In the genomic region with DNA sequence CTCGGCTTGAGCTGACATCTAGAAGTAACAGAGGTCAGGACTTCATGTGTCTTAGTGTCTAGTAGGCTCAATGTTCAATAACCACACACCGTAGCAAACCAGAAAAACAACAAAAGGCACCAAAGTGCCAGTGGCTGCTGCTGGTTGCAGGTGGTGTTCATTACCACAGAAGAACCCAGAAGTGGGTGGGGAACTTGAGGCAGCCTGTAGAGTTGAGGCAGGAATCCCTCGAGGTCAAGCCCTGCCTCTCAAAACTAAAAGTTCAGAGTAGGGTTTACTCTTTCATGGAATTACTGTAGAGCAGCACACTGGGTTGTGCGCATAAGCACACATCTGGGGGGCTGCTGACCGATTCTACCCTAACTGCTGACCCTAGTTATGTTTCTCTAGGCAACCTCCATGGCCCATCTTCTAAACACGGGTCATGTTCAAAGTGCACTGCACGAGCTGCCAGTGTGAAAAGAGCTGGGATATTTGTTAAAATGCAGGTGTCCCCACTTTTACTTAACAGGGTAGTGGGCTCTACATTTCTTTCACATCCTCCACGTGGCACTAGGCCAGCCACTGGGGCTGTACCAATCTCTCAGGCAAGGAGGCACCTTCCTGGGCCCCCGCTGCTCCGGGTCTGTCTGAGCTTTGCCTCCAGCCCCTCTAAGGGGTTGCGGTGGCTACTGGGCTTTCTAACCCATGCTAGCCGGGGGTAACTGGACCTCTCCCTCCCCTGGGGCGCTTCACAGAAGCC, we compare ENCODE assay signal across 8 mouse cellular contexts.
DNase-seq lines count a peak whose midpoint lies in the region; ATAC-seq lines count a peak whose summit lies in the region.

No protein-coding gene starts in this region.

- no peak for DNase-seq in heart, postnatal 25 days (ENCODE audit: low spot score)
- peak; percentile 34 for DNase-seq in ES-CJ7 (ENCODE audit: low read depth, low spot score)
- DNase-seq in limb, embryonic 10.5 days (ENCODE audit: low spot score), result peak; percentile 46
- peak; percentile 68 for DNase-seq in midbrain, embryonic 14.5 days
- DNase-seq in thymus, postnatal 14 days, result peak; percentile 65
- DNase-seq in urinary bladder, postnatal 4 days (ENCODE audit: low spot score in 2 of 2), result no peak

- no peaks in the 10 kb centered on the region for H3K27me3 ChIP-seq in heart, embryonic 13.5 days (replicated peaks)
- H3K27me3 ChIP-seq in embryonic facial prominence, embryonic 15.5 days, result no peaks in the 10 kb centered on the region
- no peaks in the 10 kb centered on the region for H3K27me3 ChIP-seq in limb, embryonic 10.5 days (ENCODE audit: low read depth, poor library complexity, severe bottlenecking)
- no peaks in the 10 kb centered on the region for H3K27me3 ChIP-seq in midbrain, embryonic 14.5 days (ENCODE audit: control insufficient read depth, insufficient read depth, low read length)

- H3K4me1 ChIP-seq in heart, embryonic 13.5 days, result peaks cover 19% of the 10 kb centered on the region
- H3K4me1 ChIP-seq in embryonic facial prominence, embryonic 15.5 days, result peaks cover 20% of the 10 kb centered on the region
- H3K4me1 ChIP-seq in limb, embryonic 10.5 days, result peaks cover 30% of the 10 kb centered on the region
- peaks cover 18% of the 10 kb centered on the region for H3K4me1 ChIP-seq in midbrain, embryonic 14.5 days (ENCODE audit: control insufficient read depth, insufficient read depth, low read length)

- peak overlapping the region; percentile 92 for H3K9ac ChIP-seq in heart, embryonic 13.5 days
- H3K9ac ChIP-seq in embryonic facial prominence, embryonic 15.5 days, result peak overlapping the region; percentile 68
- H3K9ac ChIP-seq in midbrain, embryonic 14.5 days (replicated peaks; ENCODE audit: low read length), result peak overlapping the region; percentile 84

- 31% methylated on average over 13 of the region's 13 CpGs for WGBS in heart, embryonic 13.5 days
- WGBS in embryonic facial prominence, embryonic 15.5 days, result 13% methylated on average over 13 of the region's 13 CpGs
- 24% methylated on average over 13 of the region's 13 CpGs for WGBS in limb, embryonic 10.5 days
- 25% methylated on average over 13 of the region's 13 CpGs for WGBS in midbrain, embryonic 14.5 days

- intact Hi-C loops in heart, postnatal 25 days (cut with DNase I), result loop anchor here (2.0 kb wide), 2 partner anchors 67 to 143 kb away; no protein-coding TSS in a partner anchor

- peak overlapping the region; percentile 91 for H3K27ac ChIP-seq in heart, embryonic 13.5 days (replicated peaks)
- peak overlapping the region; percentile 85 for H3K27ac ChIP-seq in embryonic facial prominence, embryonic 15.5 days (replicated peaks)
- H3K27ac ChIP-seq in limb, embryonic 10.5 days, result peak overlapping the region; percentile 93
- peak overlapping the region; percentile 99 for H3K27ac ChIP-seq in midbrain, embryonic 14.5 days (replicated peaks; ENCODE audit: low read depth, low read length)

- H3K36me3 ChIP-seq in heart, embryonic 13.5 days, result no peaks in the 10 kb centered on the region
- no peaks in the 10 kb centered on the region for H3K36me3 ChIP-seq in embryonic facial prominence, embryonic 15.5 days
- no peaks in the 10 kb centered on the region for H3K36me3 ChIP-seq in limb, embryonic 10.5 days
- H3K36me3 ChIP-seq in midbrain, embryonic 14.5 days (ENCODE audit: control insufficient read depth, insufficient read depth, low read length), result no peaks in the 10 kb centered on the region

- H3K4me3 ChIP-seq in heart, embryonic 13.5 days, result peak overlapping the region; percentile 69
- peak overlapping the region; percentile 58 for H3K4me3 ChIP-seq in embryonic facial prominence, embryonic 15.5 days (replicated peaks)
- H3K4me3 ChIP-seq in limb, embryonic 10.5 days, result peak overlapping the region; percentile 65
- peak overlapping the region; percentile 46 for H3K4me3 ChIP-seq in midbrain, embryonic 14.5 days (replicated peaks; ENCODE audit: low read depth, low read length)

- ATAC-seq in heart, embryonic 13.5 days (ENCODE audit: extremely low read depth, insufficient number of reproducible peaks, low FRiP score, low TSS enrichment), result no peak
- no peak; the same call in 1 of the 2 replicates for ATAC-seq in embryonic facial prominence, embryonic 15.5 days (ENCODE audit: insufficient number of reproducible peaks, low FRiP score, low TSS enrichment, low read depth)
- no peak; the same call in 1 of the 2 replicates for ATAC-seq in midbrain, embryonic 14.5 days (ENCODE audit: low FRiP score, low TSS enrichment)

- H3K4me2 ChIP-seq in heart, embryonic 13.5 days, result peak overlapping the region; percentile 92
- peak overlapping the region; percentile 86 for H3K4me2 ChIP-seq in embryonic facial prominence, embryonic 15.5 days (replicated peaks)
- H3K4me2 ChIP-seq in midbrain, embryonic 14.5 days (ENCODE audit: low read length), result peak overlapping the region; percentile 95

- no peaks in the 10 kb centered on the region for H3K9me3 ChIP-seq in heart, embryonic 13.5 days
- no peaks in the 10 kb centered on the region for H3K9me3 ChIP-seq in embryonic facial prominence, embryonic 15.5 days (replicated peaks)
- H3K9me3 ChIP-seq in limb, embryonic 10.5 days (replicated peaks), result no peaks in the 10 kb centered on the region
- H3K9me3 ChIP-seq in midbrain, embryonic 14.5 days (ENCODE audit: control insufficient read depth, low read length), result no peaks in the 10 kb centered on the region

Comparison
In these comparisons a context has a peak if more than half of its experiments do, and no peak if none do; other contexts are left out.
1. DNase-seq: peak in ES-CJ7 (single experiment), limb, embryonic 10.5 days (single experiment), midbrain, embryonic 14.5 days (single experiment) and thymus, postnatal 14 days (single experiment); none in heart, postnatal 25 days (single experiment) and urinary bladder, postnatal 4 days (0 of 2).
2. Peak in every context shown above with its lines, with median percentiles within 50 percentile points of each other: H3K27ac ChIP-seq, H3K4me2 ChIP-seq, H3K4me3 ChIP-seq and H3K9ac ChIP-seq.